Mouse (Mus musculus) midbrain, embryonic 14.5 days (tissue): ENCODE data around the gene Sh2d4b. TPM values are rescaled to one million over a fixed set of nuclear protein-coding genes. Genes with fewer than 3 reads are reported as not detected.

Experiments
- ATAC-seq: fragments of 200-750 bp; cut with Nextera tagmentation; 2 replicates; pipeline ENCODE4 v1.8.0; 2017; ENCODE audit warnings: moderate number of reproducible peaks, moderate library complexity; ENCODE audit not compliant: low FRiP score, low TSS enrichment
- DNase-seq: peaks from one replicate; pipeline ENCODE4 v3.0.0-alpha.2; 2015
- H3K27ac ChIP-seq: fragments of 300-500 bp; sonication (generic); replicated peaks from 2 replicates; pipeline ENCODE4 v1.5.1; 2014; ENCODE audit warnings: mild to moderate bottlenecking, low read depth, low read length, moderate library complexity
- H3K27me3 ChIP-seq: fragments of 300-500 bp; sonication (generic); 2 replicates; pipeline ENCODE4 v1.6.1; 2014; ENCODE audit warnings: low read length, control low read depth, mixed read lengths; ENCODE audit not compliant: control insufficient read depth, insufficient read depth
- H3K36me3 ChIP-seq: fragments of 300-500 bp; sonication (generic); 2 replicates; pipeline ENCODE4 v1.6.1; 2014; ENCODE audit warnings: low read length, control low read depth; ENCODE audit not compliant: control insufficient read depth, insufficient read depth
- H3K4me1 ChIP-seq: fragments of 300-500 bp; sonication (generic); 2 replicates; pipeline ENCODE4 v1.6.1; 2014; ENCODE audit warnings: mild to moderate bottlenecking, antibody characterized with exemption, low read length, control low read depth; ENCODE audit not compliant: control insufficient read depth, insufficient read depth
- H3K4me2 ChIP-seq: fragments of 300-500 bp; sonication (generic); 2 replicates; pipeline ENCODE4 v1.6.1; 2014; ENCODE audit warnings: mild to moderate bottlenecking, low read length, moderate library complexity
- H3K4me3 ChIP-seq: fragments of 300-500 bp; sonication (generic); replicated peaks from 2 replicates; pipeline ENCODE4 v1.5.1; 2014; ENCODE audit warnings: low read depth, low read length
- H3K9ac ChIP-seq: fragments of 300-500 bp; sonication (generic); replicated peaks from 2 replicates; pipeline ENCODE4 v1.6.1; 2014; ENCODE audit warnings: mild to moderate bottlenecking, low read length, moderate library complexity
- H3K9me3 ChIP-seq: fragments of 300-500 bp; sonication (generic); 2 replicates; pipeline ENCODE4 v1.6.1; 2016; ENCODE audit warnings: low read length, control low read depth, mixed read lengths; ENCODE audit not compliant: control insufficient read depth
- WGBS: fragments of 180-500 bp; shearing (Covaris S2); extraction: QIAGEN DNeasy Blood & Tissue Kit; methylation state at CpG from one replicate; pipeline ENCODE4 v1.1.7; 2014; 5-methylcytosine and 5-hydroxymethylcytosine counted together
- polyA plus RNA-seq: library from polyadenylated mRNA; unstranded; fragments of >200 nt; fragmentation: Nextera tagmentation; extraction: Ambion mirVana; gene quantifications from 2 replicates; pipeline ENCODE4 v1.2.1, GENCODE M21; 2014

Sh2d4b gene
- polyA plus RNA-seq, 1 experiment from 2014 or later: 2.6 TPM

DNA sequence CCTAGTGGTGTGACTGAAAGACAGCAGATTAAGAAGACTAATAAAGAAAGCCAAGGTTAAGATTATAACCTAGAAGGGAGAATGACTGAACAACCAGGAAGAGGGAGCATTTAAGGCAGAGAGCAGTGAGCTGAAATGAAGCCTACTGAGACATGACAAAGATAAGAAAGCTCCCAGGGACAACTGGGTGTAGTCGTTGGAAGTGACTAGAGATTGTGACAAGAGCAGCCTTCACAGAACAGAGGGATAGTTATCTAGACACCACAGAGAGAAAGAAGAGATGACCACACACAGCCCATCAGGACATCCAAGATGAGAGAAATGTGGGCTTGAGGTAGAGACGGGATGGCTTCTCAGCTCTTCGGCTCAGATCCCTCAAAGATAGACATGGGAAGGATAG is 29.4 kb downstream of the Sh2d4b start:
- Histone ChIP-seq H3K36me3 (peaks cover 9% of the 10 kb centered on the region; the same call in 1 of the 2 replicates), H3K4me3 (no peak overlapping the region), H3K9me3 (no peaks in the 10 kb centered on the region), H3K4me1 (no peaks in the 10 kb centered on the region), H3K4me2 (no peak overlapping the region), H3K9ac (no peak overlapping the region), H3K27ac (no peak overlapping the region), H3K27me3 (no peaks in the 10 kb centered on the region)
- 83% methylated on average over 3 of the region's 3 CpGs for WGBS
- no peak for DNase-seq
- ATAC-seq: no peak

GRCm38 (mm10) chr14:40863022-40863421 is 30.0 kb downstream of the Sh2d4b start:
- no peak for DNase-seq
- ATAC-seq: no peak
- Histone ChIP-seq H3K4me3 (no peak overlapping the region), H3K27me3 (no peaks in the 10 kb centered on the region), H3K9ac (no peak overlapping the region), H3K36me3 (peaks cover 9% of the 10 kb centered on the region; the same call in 1 of the 2 replicates), H3K27ac (no peak overlapping the region), H3K4me1 (no peaks in the 10 kb centered on the region), H3K9me3 (no peaks in the 10 kb centered on the region), H3K4me2 (no peak overlapping the region)

GRCm38 (mm10) chr14:40852978-40853377 is 40.1 kb downstream of the Sh2d4b start:
- no peak overlapping the region for H3K4me3 ChIP-seq
- H3K9me3 ChIP-seq: no peaks in the 10 kb centered on the region
- H3K36me3 ChIP-seq: no peaks in the 10 kb centered on the region
- H3K4me2 ChIP-seq: no peak overlapping the region
- 86% methylated on average over 5 of the region's 5 CpGs for WGBS
- ATAC-seq (no peak), DNase-seq (no peak)
- no peak overlapping the region for H3K9ac ChIP-seq
- no peak overlapping the region for H3K27ac ChIP-seq
- no peaks in the 10 kb centered on the region for H3K4me1 ChIP-seq
- no peaks in the 10 kb centered on the region for H3K27me3 ChIP-seq

DNA sequence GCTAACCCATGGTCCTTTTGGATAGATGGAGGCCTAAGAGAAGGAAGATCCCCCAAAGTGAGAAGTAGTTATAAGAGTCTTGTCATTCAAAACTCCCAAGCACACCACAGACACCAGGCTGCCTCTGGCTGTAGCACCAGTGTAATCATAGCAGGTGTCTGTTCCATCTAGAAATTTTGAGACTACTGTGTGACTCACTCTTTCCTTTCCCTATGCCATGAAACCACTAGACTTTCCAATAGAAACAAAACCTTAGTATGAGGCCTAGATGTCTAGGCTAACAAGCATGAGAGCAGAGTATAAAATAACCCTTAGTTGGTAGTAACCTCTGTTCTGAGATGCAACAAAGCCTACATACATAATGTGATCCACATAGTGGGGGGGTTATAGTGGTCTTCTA is 55.7 kb downstream of the Sh2d4b start:
- no peak overlapping the region for H3K9ac ChIP-seq
- no peak overlapping the region for H3K4me3 ChIP-seq
- no peak for DNase-seq
- H3K27me3 ChIP-seq: no peaks in the 10 kb centered on the region
- no peaks in the 10 kb centered on the region for H3K9me3 ChIP-seq
- no peaks in the 10 kb centered on the region for H3K4me1 ChIP-seq
- ATAC-seq: no peak
- peaks cover 10% of the 10 kb centered on the region; the same call in 1 of the 2 replicates for H3K36me3 ChIP-seq
- no peak overlapping the region for H3K27ac ChIP-seq
- H3K4me2 ChIP-seq: no peak overlapping the region

DNA sequence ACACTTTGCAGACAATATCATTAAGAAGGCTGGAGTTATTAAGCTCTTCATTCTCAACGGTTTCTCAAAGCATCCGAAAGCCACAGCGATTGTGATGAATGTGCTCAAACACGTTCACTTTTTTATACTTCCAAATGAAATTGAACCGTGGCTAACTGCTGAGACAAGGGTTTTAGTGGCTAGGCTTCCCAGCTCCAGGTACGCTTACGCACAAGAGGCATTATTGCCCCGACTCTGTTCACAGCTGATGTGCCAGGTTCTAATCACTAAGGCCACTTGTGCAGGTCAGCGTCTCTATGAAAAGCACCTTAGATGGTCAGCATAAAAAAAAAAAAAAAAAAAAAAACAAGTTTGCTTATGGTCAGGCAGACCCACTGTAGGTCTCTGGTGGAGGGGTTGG is 62.6 kb downstream of the Sh2d4b start:
- H3K4me2 ChIP-seq: no peak overlapping the region
- no peak for DNase-seq
- H3K27me3 ChIP-seq: no peaks in the 10 kb centered on the region
- no peaks in the 10 kb centered on the region for H3K4me1 ChIP-seq
- no peaks in the 10 kb centered on the region for H3K9me3 ChIP-seq
- no peak overlapping the region for H3K4me3 ChIP-seq
- no peaks in the 10 kb centered on the region for H3K36me3 ChIP-seq
- no peak for ATAC-seq
- H3K9ac ChIP-seq: no peak overlapping the region
- no peak overlapping the region for H3K27ac ChIP-seq
- 76% methylated on average over 9 of the region's 9 CpGs for WGBS

DNA sequence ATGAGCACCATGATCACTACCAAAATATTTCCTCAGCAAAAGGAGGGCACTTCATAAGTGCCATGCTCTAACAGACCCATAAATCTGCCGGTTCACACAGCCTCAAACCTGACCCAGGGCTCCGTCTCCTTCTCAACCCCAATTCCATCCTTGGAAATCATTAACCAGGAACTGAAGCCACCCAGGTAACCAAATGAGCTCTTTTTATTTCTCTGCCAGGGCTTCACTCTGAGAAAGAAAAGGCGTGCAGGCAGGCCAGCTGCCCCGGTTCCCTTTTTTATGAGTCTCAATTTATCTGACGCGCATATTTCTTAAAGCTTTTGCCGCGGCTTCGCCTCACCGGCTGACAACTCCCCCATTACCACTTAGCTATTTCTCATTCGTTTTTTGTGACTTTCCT is 63.0 kb downstream of the Sh2d4b start:
- Histone ChIP-seq H3K4me1 (no peaks in the 10 kb centered on the region), H3K4me3 (no peak overlapping the region), H3K9ac (no peak overlapping the region), H3K36me3 (no peaks in the 10 kb centered on the region), H3K27me3 (no peaks in the 10 kb centered on the region), H3K4me2 (no peak overlapping the region), H3K9me3 (no peaks in the 10 kb centered on the region), H3K27ac (no peak overlapping the region)
- ATAC-seq: no peak
- no peak for DNase-seq
- 72% methylated on average over 11 of the region's 11 CpGs for WGBS

DNA sequence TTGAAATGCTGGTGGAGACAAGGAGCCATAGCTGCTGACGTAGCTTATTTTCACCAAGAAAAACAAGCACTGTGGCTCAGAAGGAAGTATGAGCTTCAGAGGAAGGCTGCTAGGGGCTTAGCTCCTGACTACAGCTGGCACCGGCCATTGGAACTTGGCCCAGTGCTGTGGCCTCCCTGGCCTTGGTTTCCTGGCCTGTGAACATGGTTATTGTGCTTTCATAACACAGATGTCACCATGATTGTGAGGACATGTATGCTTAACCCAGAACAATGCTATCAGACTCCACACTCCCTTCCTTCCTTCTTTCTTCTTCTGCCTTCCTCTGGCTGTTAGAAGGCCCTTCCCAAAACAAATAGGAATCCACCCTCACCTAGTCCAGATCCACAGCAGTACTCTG is 75.0 kb downstream of the Sh2d4b start:
- Histone ChIP-seq H3K27me3 (no peaks in the 10 kb centered on the region), H3K36me3 (no peaks in the 10 kb centered on the region), H3K4me2 (no peak overlapping the region), H3K9me3 (no peaks in the 10 kb centered on the region), H3K9ac (no peak overlapping the region), H3K4me1 (no peaks in the 10 kb centered on the region), H3K27ac (no peak overlapping the region), H3K4me3 (no peak overlapping the region)
- no peak for ATAC-seq
- DNase-seq: no peak
- 79% methylated on average over 2 of the region's 2 CpGs for WGBS

DNA sequence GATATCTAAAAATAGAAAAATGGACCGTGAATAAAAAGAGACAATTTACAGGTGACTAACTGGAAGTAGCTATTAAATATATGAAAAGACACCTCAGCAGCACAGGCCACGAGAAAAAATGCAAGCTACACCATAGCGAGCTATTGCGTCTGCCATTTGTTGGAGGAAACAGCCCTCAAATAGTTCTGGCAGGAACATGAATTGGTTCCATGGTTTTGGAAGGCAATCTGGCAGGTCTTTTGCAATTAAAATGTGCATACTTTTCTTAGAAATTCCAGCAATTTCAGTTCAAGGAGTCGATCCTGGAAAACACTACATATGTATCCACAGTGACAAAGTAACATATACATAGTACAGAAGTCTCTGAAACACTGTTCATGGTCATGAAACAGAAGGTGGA is 76.4 kb downstream of the Sh2d4b start:
- Histone ChIP-seq H3K9me3 (no peaks in the 10 kb centered on the region), H3K4me2 (no peak overlapping the region), H3K9ac (no peak overlapping the region), H3K36me3 (no peaks in the 10 kb centered on the region), H3K4me3 (no peak overlapping the region), H3K27ac (no peak overlapping the region), H3K4me1 (no peaks in the 10 kb centered on the region), H3K27me3 (no peaks in the 10 kb centered on the region)
- WGBS: 90% methylated on average over 5 of the region's 5 CpGs
- DNase-seq (no peak), ATAC-seq (no peak)

DNA sequence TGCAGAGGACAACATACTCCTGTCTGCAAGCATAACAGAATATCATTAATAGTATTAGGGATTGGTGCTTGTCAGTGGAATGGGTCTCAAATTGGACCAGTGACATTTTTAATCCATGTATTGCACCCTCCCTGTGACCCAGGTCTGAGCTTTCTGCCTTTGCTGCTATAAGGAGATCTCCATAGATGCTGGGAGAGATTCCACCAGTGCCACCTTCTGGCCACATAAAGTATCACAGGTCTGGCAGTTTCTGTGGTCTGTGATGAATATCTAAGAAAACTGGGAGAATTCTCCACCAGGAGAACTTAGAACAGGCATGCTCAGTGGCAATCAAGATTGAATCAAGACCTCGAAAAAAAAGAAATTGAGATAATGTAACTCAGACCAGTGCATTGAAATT is 101.5 kb downstream of the Sh2d4b start:
- Histone ChIP-seq H3K4me3 (no peak overlapping the region), H3K27ac (no peak overlapping the region), H3K9ac (no peak overlapping the region), H3K4me1 (no peaks in the 10 kb centered on the region), H3K9me3 (no peaks in the 10 kb centered on the region), H3K27me3 (no peaks in the 10 kb centered on the region), H3K36me3 (no peaks in the 10 kb centered on the region), H3K4me2 (no peak overlapping the region)
- peak; percentile 46; the same call in 1 of the 2 replicates for ATAC-seq
- 56% methylated on average over 1 of the region's 1 CpGs for WGBS
- peak; percentile 74 for DNase-seq
